Comparison of ENCODE assay signal across 7 mouse cellular contexts in the genomic region with DNA sequence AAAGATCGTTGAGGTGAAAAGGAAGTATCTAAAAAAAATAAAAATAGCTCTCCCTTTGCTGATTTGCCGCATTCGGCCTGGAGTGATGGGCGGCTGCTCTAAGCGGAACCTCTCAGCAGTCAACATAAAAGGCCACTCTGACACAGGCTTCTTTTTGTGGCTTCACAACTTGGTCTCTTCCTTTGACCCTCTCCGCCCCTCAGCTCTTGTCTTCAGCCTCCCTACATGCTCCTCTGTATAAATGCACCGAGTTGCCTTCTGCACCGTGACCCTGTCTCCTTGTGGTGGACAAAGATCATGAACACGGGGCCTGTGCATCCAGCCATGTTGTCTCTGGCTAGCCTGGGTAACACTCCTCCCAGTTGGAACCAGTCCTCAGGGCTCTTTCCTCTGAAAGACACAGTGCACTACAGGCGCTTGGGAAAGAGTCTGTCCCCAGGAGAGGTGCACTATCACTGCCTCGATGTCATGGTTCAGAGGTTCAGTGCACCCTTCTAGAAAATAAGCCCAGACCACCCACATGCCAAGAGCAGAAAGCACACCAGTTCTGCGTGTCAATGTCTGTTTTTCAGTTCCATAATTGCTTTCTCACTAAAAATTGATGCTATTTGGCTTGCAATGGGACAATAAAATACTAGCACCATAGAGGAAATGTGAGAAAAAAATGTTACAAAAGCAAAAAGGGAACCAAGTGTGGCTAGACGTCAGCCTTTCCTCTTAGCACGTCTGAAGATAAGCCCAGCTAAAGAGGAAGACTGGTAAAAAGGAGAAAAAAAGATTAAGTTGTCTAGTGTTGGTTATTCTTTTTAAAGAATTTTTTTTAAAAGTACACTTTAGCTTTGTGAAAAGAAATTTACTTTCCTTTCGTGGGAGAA. TPM values are rescaled to one million over a fixed set of nuclear protein-coding genes. Genes with fewer than 3 reads are reported as not detected.
DNase-seq lines count a peak whose midpoint lies in the region; ATAC-seq and TF ChIP-seq lines count a peak whose summit lies in the region.

No protein-coding gene starts in this region.

- TF ChIP-seq CTCF in intestine, postnatal 0 days (IDR thresholded peaks at IDR 0.05; ENCODE audit: low read depth), result no peak

- intact Hi-C loops in heart, postnatal 14 days (cut with DNase I), result loop anchor here (5.0 kb wide), 1 partner anchor 126 kb away; the partner anchor contains the start of gene Pde3b

- no peak overlapping the region for H3K9ac ChIP-seq in intestine, postnatal 0 days (ENCODE audit: low read depth, low read length)

- no peaks in the 10 kb centered on the region for H3K9me3 ChIP-seq in intestine, postnatal 0 days (ENCODE audit: control insufficient read depth)

- H3K27ac ChIP-seq in intestine, postnatal 0 days (ENCODE audit: low read depth, low read length), result no peak overlapping the region

- H3K4me2 ChIP-seq in intestine, postnatal 0 days (replicated peaks; ENCODE audit: low read depth), result no peak overlapping the region

- no peaks in the 10 kb centered on the region for H3K27me3 ChIP-seq in intestine, postnatal 0 days (replicated peaks; ENCODE audit: control insufficient read depth, insufficient read depth, low read length)

- H3K36me3 ChIP-seq in intestine, postnatal 0 days (ENCODE audit: control insufficient read depth, insufficient read depth), result no peaks in the 10 kb centered on the region

- 69% methylated on average over 15 of the region's 15 CpGs for WGBS in intestine, postnatal 0 days

- H3K4me1 ChIP-seq in intestine, postnatal 0 days (replicated peaks; ENCODE audit: control insufficient read depth, insufficient read depth, low read length), result no peaks in the 10 kb centered on the region

- H3K4me3 ChIP-seq in intestine, postnatal 0 days (ENCODE audit: low read depth, low read length), result no peak overlapping the region

- no peak for ATAC-seq in intestine, postnatal 0 days

- DNase-seq in ovary, postnatal 36 days (ENCODE audit: low spot score), result peak; percentile 18
- DNase-seq in ovary, postnatal 14 days (ENCODE audit: low spot score), result no peak
- peak; percentile 53 for DNase-seq in cerebellum, adult 11-12 months
- DNase-seq in heart, postnatal 14 days, result peak; percentile 15 to 30
- peak; percentile 25 for DNase-seq in lung, postnatal 10 days
- DNase-seq in thymus, postnatal 0 days (ENCODE audit: low spot score), result peak; percentile 50

RNA-seq across cellular contexts. Expression of gene Psma1, which starts 15.8 kb away (rescaled TPM):
- total RNA-seq in heart, postnatal 14 days (2021), result 100 to 1,000 TPM; 127 to 136 TPM
- polyA plus RNA-seq in thymus, postnatal 0 days (2015; fragmentation: Nextera tagmentation; extraction: Ambion mirVana), result 459 and 475 TPM in 2 replicates
- polyA plus RNA-seq in intestine, postnatal 0 days (2015; fragmentation: Nextera tagmentation; extraction: Ambion mirVana), result 205 and 212 TPM in 2 replicates

RNA-seq across cellular contexts. Expression of gene Copb1, which starts 37.2 kb away (rescaled TPM):
- total RNA-seq in heart, postnatal 14 days (2021), result 10 to 100 TPM; 53.4 to 53.6 TPM
- 93.8 and 98.9 TPM in 2 replicates for polyA plus RNA-seq in thymus, postnatal 0 days (2015; fragmentation: Nextera tagmentation; extraction: Ambion mirVana)
- 137 and 140 TPM in 2 replicates for polyA plus RNA-seq in intestine, postnatal 0 days (2015; fragmentation: Nextera tagmentation; extraction: Ambion mirVana)
